Mouse (Mus musculus): ENCODE results near the gene Eps8.
"Not testable (repeated sequence)": the region's sequence is repeated elsewhere in the genome, so short reads cannot be mapped to it uniquely, and the experiment has no call there.

The Eps8 gene

DNA sequence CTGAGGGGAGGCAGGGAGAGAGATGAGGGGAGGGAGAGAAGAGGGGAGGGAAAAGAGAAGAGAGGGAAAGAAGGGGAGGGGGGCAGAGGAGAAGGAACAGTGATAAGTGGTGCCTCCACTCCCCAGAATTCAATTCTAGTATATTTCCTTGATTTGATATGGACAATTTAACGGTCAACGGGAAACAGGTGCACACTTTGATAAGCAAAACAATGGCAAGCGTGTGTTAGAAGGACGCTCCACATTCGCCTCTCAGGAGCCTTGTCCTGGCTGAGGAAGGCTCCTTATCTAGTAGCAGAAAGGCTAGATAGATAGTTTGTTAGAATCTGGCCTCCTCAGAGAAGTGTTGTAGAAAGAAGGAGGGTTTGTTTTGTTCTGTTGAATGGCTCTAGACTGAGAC lies 141.9 kb downstream of the Eps8 start:
- DNase-seq (ENCODE audit: low spot score) = no peak

DNA sequence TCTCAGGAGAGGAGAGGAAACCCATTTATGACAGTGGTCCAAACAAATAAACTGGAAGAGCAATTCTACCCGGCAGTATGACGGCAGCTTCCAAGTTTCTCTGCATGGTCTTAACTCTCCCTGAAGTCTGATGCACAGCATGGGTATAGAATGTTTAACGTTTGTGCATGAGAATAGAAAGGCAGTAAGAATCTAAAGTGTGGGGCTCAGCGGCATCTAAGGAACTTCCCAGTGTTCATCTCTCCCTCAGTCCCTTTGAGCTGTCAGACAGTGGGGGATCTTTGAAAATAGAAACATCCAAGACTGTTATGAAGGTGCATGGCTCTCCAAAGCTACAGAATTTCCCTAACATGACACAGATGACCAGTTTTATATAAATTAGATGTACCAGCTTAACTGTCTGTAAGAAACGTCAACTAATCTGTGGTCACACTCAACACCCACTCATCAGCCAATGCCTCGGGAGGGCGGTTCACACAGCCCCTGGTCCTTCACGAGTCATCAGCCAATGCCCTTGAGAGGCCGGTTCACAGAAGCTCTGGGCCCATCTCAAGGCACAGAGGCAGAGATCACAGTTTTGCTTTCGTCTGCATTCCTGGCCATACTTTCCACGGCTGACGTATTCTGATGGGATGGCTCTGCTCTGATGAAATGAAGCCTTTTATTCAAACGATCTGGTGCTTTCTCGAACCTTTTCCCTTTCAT lies 145.2 kb downstream of the Eps8 start:
- DNase-seq (ENCODE audit: low spot score) = no peak

DNA sequence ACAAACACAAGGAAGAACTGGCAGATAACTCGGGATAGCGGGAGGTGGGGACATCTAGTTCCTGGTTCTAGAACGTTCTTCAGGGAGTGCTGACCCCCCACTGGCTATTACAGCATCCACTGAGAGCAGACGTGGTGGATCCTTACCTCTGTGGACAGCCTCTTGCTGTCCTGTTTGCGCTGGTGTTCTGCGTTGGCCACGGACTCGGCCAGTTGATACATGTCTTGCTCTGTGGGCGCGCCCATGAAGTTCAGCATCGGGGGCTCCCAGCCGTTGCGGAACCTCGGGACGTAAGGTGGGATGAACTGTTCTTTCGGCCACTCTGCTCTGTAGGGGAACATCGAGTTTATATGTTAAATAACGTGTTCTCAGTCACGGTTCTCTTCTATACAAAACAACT lies 145.7 kb downstream of the Eps8 start:
- DNase-seq (ENCODE audit: low spot score) = no peak

- DNase-seq (ENCODE audit: low spot score) = no peak
Measured at GRCm38 (mm10) chr6:137506563-137506962, 148.1 kb downstream of the Eps8 start.

GRCm38 (mm10) chr6:137505555-137506227 lies 149.0 kb downstream of the Eps8 start:
- DNase-seq (ENCODE audit: low spot score) = no peak

DNA sequence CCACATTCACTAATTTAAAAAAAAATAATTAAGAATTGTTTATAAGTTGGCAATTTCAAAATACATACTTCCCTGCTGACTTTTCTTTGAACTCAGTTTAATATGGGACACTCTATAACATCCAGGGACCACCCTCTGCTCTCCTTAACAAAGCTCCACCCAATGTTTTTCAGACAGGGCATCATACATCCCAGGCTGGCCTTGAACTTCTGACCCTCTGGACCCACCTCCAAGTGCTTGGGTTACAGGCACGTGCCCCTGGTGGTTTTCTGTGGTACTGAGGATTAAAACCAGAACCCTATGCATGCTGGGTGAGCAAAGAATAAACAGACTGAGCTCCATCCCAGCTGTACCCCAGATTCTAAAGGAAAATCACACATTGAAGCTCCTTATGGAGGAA lies 150.6 kb downstream of the Eps8 start:
- DNase-seq (ENCODE audit: low spot score) = no peak

DNA sequence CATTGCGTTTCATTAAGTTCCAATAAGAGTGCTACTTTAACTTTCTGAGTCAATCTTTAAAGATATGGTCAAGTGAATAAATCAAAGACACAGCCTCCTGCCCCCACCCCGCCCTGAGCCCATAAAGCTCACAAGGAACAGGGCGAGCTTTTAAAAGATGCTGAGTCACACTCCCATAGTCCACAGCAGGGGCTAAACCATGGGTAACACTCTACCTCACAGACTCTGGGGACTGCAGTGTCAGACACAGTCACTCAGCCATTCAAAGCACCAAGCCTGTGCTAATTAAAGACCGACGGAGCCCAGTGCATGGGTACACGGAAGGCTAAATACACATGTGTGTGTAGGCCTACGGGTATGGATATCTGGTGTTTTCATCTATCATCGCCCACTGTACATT lies 151.2 kb downstream of the Eps8 start:
- DNase-seq (ENCODE audit: low spot score) = no peak

DNA sequence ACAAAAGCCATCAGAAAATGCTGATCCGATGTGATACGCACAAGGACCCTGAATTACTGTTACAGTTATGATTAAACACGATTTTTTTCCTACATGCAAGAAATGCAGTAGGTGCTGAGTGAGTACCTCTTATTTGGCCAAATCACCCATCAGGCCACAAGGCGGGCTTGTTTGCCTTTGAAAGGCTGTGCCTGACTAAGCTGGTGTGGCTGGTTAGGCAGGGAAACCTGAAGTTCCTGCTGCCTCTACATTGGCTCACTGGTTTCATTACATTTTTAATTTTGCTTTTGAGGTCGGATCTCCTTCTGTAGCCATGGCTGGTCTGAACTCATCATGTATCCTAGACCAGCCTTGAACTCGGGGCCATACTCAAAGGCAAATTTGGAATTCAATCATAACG lies 151.7 kb downstream of the Eps8 start:
- no peak for DNase-seq (ENCODE audit: low spot score)

GRCm38 (mm10) chr6:137498781-137499180 lies 155.9 kb downstream of the Eps8 start:
- no peak for DNase-seq (ENCODE audit: low spot score)

- no peak for DNase-seq (ENCODE audit: low spot score)
Measured at GRCm38 (mm10) chr6:137497208-137497835, 157.4 kb downstream of the Eps8 start.

DNA sequence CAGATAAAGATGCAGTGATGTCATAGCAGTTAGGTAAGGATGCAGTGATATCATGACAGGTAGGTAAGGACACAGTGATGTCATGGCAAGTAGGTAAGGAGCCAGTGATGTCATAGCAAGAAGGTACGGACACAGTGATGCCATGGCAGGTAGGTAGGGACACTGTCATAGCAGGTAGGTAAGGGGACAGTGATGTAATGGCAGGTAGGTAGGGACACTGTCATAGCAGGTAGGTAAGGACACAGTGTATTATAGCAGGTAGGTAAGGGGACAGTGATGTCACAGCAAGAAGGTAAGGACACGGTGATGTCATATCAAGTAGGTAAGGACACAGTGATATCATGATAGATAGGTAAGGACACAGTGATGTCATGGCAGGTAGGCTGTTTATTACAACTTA lies 158.1 kb downstream of the Eps8 start:
- DNase-seq (ENCODE audit: low spot score) = no peak

DNA sequence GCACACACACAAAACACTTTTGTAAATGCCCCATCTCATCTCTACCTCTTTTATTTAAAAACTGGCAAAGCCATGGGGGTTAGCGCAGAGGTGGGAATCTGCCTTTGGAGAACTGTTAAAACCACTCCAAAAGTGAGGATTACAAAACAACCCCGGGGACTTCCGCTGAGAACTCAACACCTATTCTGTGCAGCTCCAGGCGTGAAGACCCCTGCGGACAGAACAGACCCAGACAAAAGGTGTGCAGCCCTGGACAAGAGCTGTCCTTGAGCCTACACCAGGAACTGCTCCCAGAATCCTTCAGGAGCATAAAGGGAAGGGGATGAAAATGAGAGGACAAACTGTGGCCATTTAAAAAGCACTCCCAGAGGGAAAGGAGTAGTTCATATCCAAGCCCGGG lies 159.4 kb downstream of the Eps8 start:
- DNase-seq (ENCODE audit: low spot score) = no peak

- no peak for DNase-seq (ENCODE audit: low spot score)
Measured at GRCm38 (mm10) chr6:137494801-137495200, 159.9 kb downstream of the Eps8 start.

GRCm38 (mm10) chr6:137494136-137494475 lies 160.6 kb downstream of the Eps8 start:
- no peak for DNase-seq (ENCODE audit: low spot score)

DNA sequence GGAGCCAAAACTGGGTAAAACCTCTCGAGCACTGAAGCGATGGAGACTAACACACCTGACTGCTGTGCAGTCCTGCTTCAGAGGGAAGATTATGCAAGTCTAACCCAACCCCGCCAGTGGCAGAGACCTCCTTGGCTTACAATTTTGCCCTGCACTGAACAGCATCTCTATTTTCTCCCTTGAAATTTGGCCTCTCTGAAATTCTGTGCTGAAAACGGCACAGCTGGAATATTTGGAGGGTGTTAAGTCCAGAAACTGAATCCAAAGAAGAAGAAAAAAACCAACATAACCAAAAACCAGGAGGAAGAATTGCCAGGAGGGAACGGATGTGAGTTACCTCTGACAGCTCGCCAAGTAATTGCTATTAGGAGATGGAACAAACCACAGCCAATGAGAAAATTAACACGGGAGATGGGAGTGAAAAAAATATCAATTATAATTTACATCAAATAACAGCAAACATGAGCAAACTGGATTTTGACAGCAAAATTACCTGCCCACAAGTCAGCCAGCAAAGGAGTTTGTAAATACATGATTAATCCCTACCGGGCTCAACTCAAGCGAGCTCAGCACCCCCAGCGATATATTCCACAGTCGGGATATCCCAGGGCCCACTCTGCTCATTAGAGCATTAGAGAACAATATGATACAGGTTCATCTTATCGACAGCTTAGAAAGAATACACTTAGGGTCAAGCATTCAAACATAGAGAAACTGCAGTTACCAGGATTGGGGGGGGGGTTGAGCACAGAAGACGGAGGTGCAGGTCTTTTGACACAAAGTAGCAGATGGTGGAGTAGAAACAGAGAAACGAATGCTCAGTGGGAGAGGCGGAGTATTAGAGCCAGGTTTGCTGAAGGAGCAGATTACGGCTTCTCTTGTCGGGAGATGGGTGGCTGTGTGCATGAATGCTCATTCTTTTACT lies 161.2 kb downstream of the Eps8 start:
- no peak for DNase-seq (ENCODE audit: low spot score)

- DNase-seq (ENCODE audit: low spot score) = no peak
Measured at GRCm38 (mm10) chr6:137492582-137492981, 162.1 kb downstream of the Eps8 start.

- no peak for DNase-seq (ENCODE audit: low spot score)
Measured at GRCm38 (mm10) chr6:137491659-137492058, 163.0 kb downstream of the Eps8 start.

GRCm38 (mm10) chr6:137490115-137490514 lies 164.6 kb downstream of the Eps8 start:
- DNase-seq (ENCODE audit: low spot score) = no peak

DNA sequence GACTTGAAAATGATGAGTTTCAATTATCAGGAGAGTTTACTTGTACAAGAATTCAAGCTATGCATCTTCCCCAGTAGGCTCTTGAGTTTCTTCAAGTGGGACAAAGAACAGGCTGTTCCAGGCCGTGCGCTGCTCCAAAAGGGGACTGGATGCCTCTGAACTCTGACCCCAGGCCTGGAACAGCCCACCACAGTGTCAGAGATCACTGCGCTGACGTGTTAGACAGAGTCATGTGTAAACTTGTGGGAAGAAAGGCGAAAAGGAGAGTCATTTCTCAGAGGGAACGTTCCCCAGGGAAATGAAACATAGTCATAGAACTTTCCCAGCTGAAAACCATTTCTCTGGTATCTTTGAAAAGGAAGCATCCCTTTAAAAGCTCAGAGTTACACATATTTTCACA lies 167.2 kb downstream of the Eps8 start:
- no peak for DNase-seq (ENCODE audit: low spot score)

GRCm38 (mm10) chr6:137482891-137483290 lies 171.8 kb downstream of the Eps8 start:
- DNase-seq (ENCODE audit: low spot score) = no peak

DNA sequence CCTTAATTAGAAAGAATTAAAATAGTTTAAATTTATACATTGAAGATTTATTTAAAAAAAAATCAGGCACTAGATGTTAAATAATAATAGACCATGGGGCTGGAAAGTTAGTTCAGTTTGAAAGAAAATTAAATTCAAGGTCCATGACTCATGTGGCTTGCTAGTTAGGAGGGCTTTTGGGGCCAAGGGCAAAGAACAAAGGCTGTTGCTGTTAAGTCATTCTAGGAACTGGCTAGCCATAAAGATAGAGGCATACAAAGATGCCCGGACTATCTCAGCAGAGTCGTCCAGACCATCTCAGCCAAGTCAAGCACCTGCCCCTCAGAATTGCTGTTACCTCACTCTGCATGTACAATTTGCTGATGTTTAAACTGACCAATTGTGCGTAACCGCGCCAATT lies 179.0 kb downstream of the Eps8 start:
- not testable (repeated sequence) for DNase-seq (ENCODE audit: low spot score)

DNA sequence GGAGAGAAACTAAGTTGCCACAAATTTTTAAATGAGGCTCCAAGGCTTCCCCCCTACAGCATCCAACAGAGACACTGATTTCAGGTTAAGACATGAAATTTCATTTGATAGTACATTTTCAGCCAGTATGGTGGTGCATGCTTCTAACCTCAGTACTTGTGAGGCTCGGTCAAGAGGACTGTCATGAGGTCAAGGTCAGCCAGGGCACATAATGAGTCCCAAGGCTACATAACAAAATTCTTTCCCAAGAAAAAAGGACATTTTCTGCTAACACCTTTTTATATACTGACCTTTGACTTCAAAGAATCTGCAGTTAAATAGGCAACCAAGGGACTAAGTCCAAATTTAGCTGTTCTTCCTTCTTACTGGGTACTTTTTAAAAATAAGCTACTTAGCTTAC lies 181.2 kb downstream of the Eps8 start:
- DNase-seq (ENCODE audit: low spot score) = no peak

- no peak for DNase-seq (ENCODE audit: low spot score)
Measured at GRCm38 (mm10) chr6:137472129-137472528, 182.5 kb downstream of the Eps8 start.

Data from layer of hippocampus, adult 11-12 months (tissue).